Mouse (Mus musculus) erythroblast, embryonic 14.5 days (primary cell): ENCODE data around the gene Atp5d.

Experiments
- GATA1 ChIP-seq: IDR thresholded peaks from 2 replicates; pipeline ENCODE4 v1.6.1; 2012; ENCODE audit warnings: low read length, inconsistent platforms, mixed read lengths
- TAL1 ChIP-seq: IDR thresholded peaks from 3 replicates; pipeline ENCODE4 v1.6.1; 2012; ENCODE audit warnings: low read length, inconsistent platforms, mixed read lengths

- TF ChIP-seq GATA1 (no peak), TAL1 (no peak)
Measured at GRCm38 (mm10) chr10:80164161-80164997, 25.9 kb downstream of the Atp5d start.
